Mouse (Mus musculus) midbrain, embryonic 12.5 days (tissue): ENCODE data around the gene Thy1. TPM values are rescaled to one million over a fixed set of nuclear protein-coding genes. Genes with fewer than 3 reads are reported as not detected.

Experiments
- ATAC-seq: fragments of 200-750 bp; cut with Nextera tagmentation; 2 replicates; pipeline ENCODE4 v1.8.0; 2017; ENCODE audit warnings: low read depth, moderate TSS enrichment, moderate library complexity; ENCODE audit not compliant: low FRiP score
- H3K27ac ChIP-seq: fragments of 300-500 bp; sonication (generic); replicated peaks from 2 replicates; pipeline ENCODE4 v1.5.1; 2016; ENCODE audit warnings: mild to moderate bottlenecking
- H3K27me3 ChIP-seq: fragments of 300-500 bp; sonication (generic); 2 replicates; pipeline ENCODE4 v1.6.1; 2016; ENCODE audit warnings: mild to moderate bottlenecking
- H3K36me3 ChIP-seq: fragments of 300-500 bp; sonication (generic); 2 replicates; pipeline ENCODE4 v1.6.1; 2016
- H3K4me1 ChIP-seq: fragments of 300-500 bp; sonication (generic); 2 replicates; pipeline ENCODE4 v1.6.1; 2016
- H3K4me2 ChIP-seq: fragments of 300-500 bp; sonication (generic); replicated peaks from 2 replicates; pipeline ENCODE4 v1.6.1; 2016; ENCODE audit warnings: mild to moderate bottlenecking, moderate library complexity
- H3K4me3 ChIP-seq: fragments of 300-500 bp; sonication (generic); 2 replicates; pipeline ENCODE4 v1.5.1; 2016; ENCODE audit warnings: mild to moderate bottlenecking
- H3K9ac ChIP-seq: fragments of 300-500 bp; sonication (generic); replicated peaks from 2 replicates; pipeline ENCODE4 v1.6.1; 2016; ENCODE audit warnings: mild to moderate bottlenecking, moderate library complexity
- H3K9me3 ChIP-seq: fragments of 300-500 bp; sonication (generic); 2 replicates; pipeline ENCODE4 v1.6.1; 2016; ENCODE audit warnings: mild to moderate bottlenecking
- WGBS: fragments of 180-500 bp; shearing (Covaris S2); methylation state at CpG from one replicate; pipeline ENCODE4 v1.1.7; 2016; 5-methylcytosine and 5-hydroxymethylcytosine counted together
- polyA plus RNA-seq: library from polyadenylated mRNA; unstranded; fragments of >200 nt; fragmentation: Nextera tagmentation; extraction: Ambion mirVana; gene quantifications from 2 replicates; pipeline ENCODE4 v1.2.1, GENCODE M21; 2016

The Thy1 gene
- polyA plus RNA-seq, result not detected in 2 replicates

- peak within 1 kb of the TSS; percentile 38 for H3K4me3 ChIP-seq
- no peak within 1 kb of the TSS for H3K27ac ChIP-seq
- H3K4me2 ChIP-seq, result peak within 1 kb of the TSS; percentile 64
- H3K9ac ChIP-seq, result peak within 1 kb of the TSS; percentile 37; the same call in 1 of the 2 replicates
- peaks cover 12% of the 10 kb centered on the region for H3K4me1 ChIP-seq
- no peak for ATAC-seq
- peaks cover 53% of the 10 kb centered on the region for H3K27me3 ChIP-seq
- H3K36me3 ChIP-seq, result no peaks in the 10 kb centered on the region
- under 1% methylated on average over 30 of the region's 30 CpGs for WGBS
- H3K9me3 ChIP-seq, result no peaks in the 10 kb centered on the region
Measured at GRCm38 (mm10) chr9:44042836-44043707, at the start of gene Thy1. Gene Thy1, plus strand, starts transcription at chr9:44043384.

- no peak for ATAC-seq
- no peaks in the 10 kb centered on the region for H3K27me3 ChIP-seq
- no peak overlapping the region for H3K4me3 ChIP-seq
- 77% methylated on average over 2 of the region's 2 CpGs for WGBS
- H3K9me3 ChIP-seq, result no peaks in the 10 kb centered on the region
- H3K9ac ChIP-seq, result no peak overlapping the region
- no peak overlapping the region for H3K4me2 ChIP-seq
- H3K4me1 ChIP-seq, result peaks cover 11% of the 10 kb centered on the region
- H3K36me3 ChIP-seq, result no peaks in the 10 kb centered on the region
- H3K27ac ChIP-seq, result no peak overlapping the region
Measured at GRCm38 (mm10) chr9:43997681-43998080, 45.5 kb upstream of the Thy1 start.

- H3K9ac ChIP-seq, result no peak overlapping the region
- H3K27ac ChIP-seq, result no peak overlapping the region
- peaks cover 3% of the 10 kb centered on the region for H3K4me1 ChIP-seq
- no peak for ATAC-seq
- no peaks in the 10 kb centered on the region for H3K36me3 ChIP-seq
- no peak overlapping the region for H3K4me3 ChIP-seq
- H3K9me3 ChIP-seq, result no peaks in the 10 kb centered on the region
- H3K4me2 ChIP-seq, result no peak overlapping the region
- no peaks in the 10 kb centered on the region for H3K27me3 ChIP-seq
- 71% methylated on average over 4 of the region's 4 CpGs for WGBS
Measured at GRCm38 (mm10) chr9:43998851-43999250, 44.3 kb upstream of the Thy1 start.

GRCm38 (mm10) chr9:44004362-44004761 is 38.8 kb upstream of the Thy1 start:
- no peak overlapping the region for H3K4me3 ChIP-seq
- no peaks in the 10 kb centered on the region for H3K4me1 ChIP-seq
- WGBS, result 58% methylated on average over 3 of the region's 3 CpGs
- no peak overlapping the region for H3K27ac ChIP-seq
- H3K9ac ChIP-seq, result no peak overlapping the region
- H3K27me3 ChIP-seq, result peaks cover 3% of the 10 kb centered on the region; the same call in 1 of the 2 replicates
- H3K9me3 ChIP-seq, result no peaks in the 10 kb centered on the region
- H3K4me2 ChIP-seq, result no peak overlapping the region
- no peaks in the 10 kb centered on the region for H3K36me3 ChIP-seq
- ATAC-seq, result no peak

- H3K9ac ChIP-seq, result no peak overlapping the region
- WGBS, result 88% methylated on average over 3 of the region's 3 CpGs
- no peak for ATAC-seq
- no peak overlapping the region for H3K4me2 ChIP-seq
- no peaks in the 10 kb centered on the region for H3K4me1 ChIP-seq
- no peaks in the 10 kb centered on the region for H3K9me3 ChIP-seq
- no peak overlapping the region for H3K27ac ChIP-seq
- H3K36me3 ChIP-seq, result no peaks in the 10 kb centered on the region
- no peak overlapping the region for H3K4me3 ChIP-seq
- H3K27me3 ChIP-seq, result peaks cover 3% of the 10 kb centered on the region; the same call in 1 of the 2 replicates
Measured at GRCm38 (mm10) chr9:44005305-44005704, 37.9 kb upstream of the Thy1 start.

- 69% methylated on average over 2 of the region's 2 CpGs for WGBS
- H3K4me1 ChIP-seq, result no peaks in the 10 kb centered on the region
- no peak overlapping the region for H3K4me2 ChIP-seq
- ATAC-seq, result no peak
- H3K4me3 ChIP-seq, result no peak overlapping the region
- peaks cover 3% of the 10 kb centered on the region; the same call in 1 of the 2 replicates for H3K27me3 ChIP-seq
- no peaks in the 10 kb centered on the region for H3K9me3 ChIP-seq
- no peaks in the 10 kb centered on the region for H3K36me3 ChIP-seq
- no peak overlapping the region for H3K27ac ChIP-seq
- no peak overlapping the region for H3K9ac ChIP-seq
Measured at GRCm38 (mm10) chr9:44007323-44007722, 35.9 kb upstream of the Thy1 start.

GRCm38 (mm10) chr9:44007991-44008390 is 35.2 kb upstream of the Thy1 start:
- Histone ChIP-seq H3K9ac (no peak overlapping the region), H3K4me1 (no peaks in the 10 kb centered on the region), H3K27me3 (peaks cover 3% of the 10 kb centered on the region; the same call in 1 of the 2 replicates), H3K36me3 (no peaks in the 10 kb centered on the region), H3K4me3 (no peak overlapping the region), H3K27ac (no peak overlapping the region), H3K9me3 (no peaks in the 10 kb centered on the region), H3K4me2 (no peak overlapping the region)
- no peak for ATAC-seq
- 81% methylated on average over 3 of the region's 3 CpGs for WGBS

GRCm38 (mm10) chr9:44010900-44011299 is 32.3 kb upstream of the Thy1 start:
- no peak overlapping the region for H3K4me2 ChIP-seq
- no peak overlapping the region for H3K4me3 ChIP-seq
- no peak for ATAC-seq
- H3K4me1 ChIP-seq, result no peaks in the 10 kb centered on the region
- H3K9me3 ChIP-seq, result no peaks in the 10 kb centered on the region
- WGBS, result 91% methylated on average over 3 of the region's 3 CpGs
- no peaks in the 10 kb centered on the region for H3K36me3 ChIP-seq
- H3K27me3 ChIP-seq, result no peaks in the 10 kb centered on the region
- H3K9ac ChIP-seq, result no peak overlapping the region
- no peak overlapping the region for H3K27ac ChIP-seq

GRCm38 (mm10) chr9:44011668-44012067 is 31.5 kb upstream of the Thy1 start:
- 87% methylated on average over 5 of the region's 5 CpGs for WGBS
- no peak overlapping the region for H3K4me3 ChIP-seq
- H3K27ac ChIP-seq, result no peak overlapping the region
- H3K27me3 ChIP-seq, result no peaks in the 10 kb centered on the region
- H3K4me1 ChIP-seq, result no peaks in the 10 kb centered on the region
- no peak overlapping the region for H3K4me2 ChIP-seq
- no peaks in the 10 kb centered on the region for H3K9me3 ChIP-seq
- no peak overlapping the region for H3K9ac ChIP-seq
- H3K36me3 ChIP-seq, result no peaks in the 10 kb centered on the region
- ATAC-seq, result no peak

GRCm38 (mm10) chr9:44012164-44012563 is 31.0 kb upstream of the Thy1 start:
- Histone ChIP-seq H3K4me3 (no peak overlapping the region), H3K36me3 (no peaks in the 10 kb centered on the region), H3K4me2 (no peak overlapping the region), H3K9ac (no peak overlapping the region), H3K9me3 (no peaks in the 10 kb centered on the region), H3K27me3 (no peaks in the 10 kb centered on the region), H3K27ac (no peak overlapping the region), H3K4me1 (no peaks in the 10 kb centered on the region)
- no peak for ATAC-seq
- 80% methylated on average over 6 of the region's 6 CpGs for WGBS

GRCm38 (mm10) chr9:44012761-44013301 is 30.4 kb upstream of the Thy1 start:
- no peak for ATAC-seq

GRCm38 (mm10) chr9:44013781-44014180 is 29.4 kb upstream of the Thy1 start:
- Histone ChIP-seq H3K9me3 (no peaks in the 10 kb centered on the region), H3K36me3 (no peaks in the 10 kb centered on the region), H3K4me2 (no peak overlapping the region), H3K9ac (no peak overlapping the region), H3K4me3 (no peak overlapping the region), H3K27me3 (no peaks in the 10 kb centered on the region), H3K27ac (no peak overlapping the region), H3K4me1 (no peaks in the 10 kb centered on the region)
- no peak for ATAC-seq
- WGBS, result 74% methylated on average over 6 of the region's 6 CpGs

More at GRCm38 (mm10) chr9:44012761-44013301, 30.4 kb upstream of the Thy1 start:
- Histone ChIP-seq H3K27ac (no peak overlapping the region), H3K4me1 (no peaks in the 10 kb centered on the region), H3K27me3 (no peaks in the 10 kb centered on the region), H3K4me2 (no peak overlapping the region), H3K36me3 (no peaks in the 10 kb centered on the region), H3K9me3 (no peaks in the 10 kb centered on the region), H3K4me3 (no peak overlapping the region), H3K9ac (no peak overlapping the region)
- WGBS, result 52% methylated on average over 8 of the region's 8 CpGs
